Mouse (Mus musculus) cerebellum, adult 2 months (tissue): Measurements from ENCODE around the gene Ip6k1.

Source experiments
- CTCF ChIP-seq: fragments of 200-500 bp; IDR thresholded peaks from 2 replicates; pipeline ENCODE4 v1.5.1; 2011; ENCODE audit warnings: low read depth, mild to moderate bottlenecking, control low read depth, low read length, moderate library complexity, borderline replicate concordance; ENCODE audit not compliant: insufficient read depth
- POLR2A ChIP-seq: fragments of 200-500 bp; IDR thresholded peaks from 2 replicates; pipeline ENCODE4 v1.6.1; 2011; ENCODE audit warnings: low read length, control low read depth, borderline replicate concordance; ENCODE audit not compliant: insufficient read depth

DNA sequence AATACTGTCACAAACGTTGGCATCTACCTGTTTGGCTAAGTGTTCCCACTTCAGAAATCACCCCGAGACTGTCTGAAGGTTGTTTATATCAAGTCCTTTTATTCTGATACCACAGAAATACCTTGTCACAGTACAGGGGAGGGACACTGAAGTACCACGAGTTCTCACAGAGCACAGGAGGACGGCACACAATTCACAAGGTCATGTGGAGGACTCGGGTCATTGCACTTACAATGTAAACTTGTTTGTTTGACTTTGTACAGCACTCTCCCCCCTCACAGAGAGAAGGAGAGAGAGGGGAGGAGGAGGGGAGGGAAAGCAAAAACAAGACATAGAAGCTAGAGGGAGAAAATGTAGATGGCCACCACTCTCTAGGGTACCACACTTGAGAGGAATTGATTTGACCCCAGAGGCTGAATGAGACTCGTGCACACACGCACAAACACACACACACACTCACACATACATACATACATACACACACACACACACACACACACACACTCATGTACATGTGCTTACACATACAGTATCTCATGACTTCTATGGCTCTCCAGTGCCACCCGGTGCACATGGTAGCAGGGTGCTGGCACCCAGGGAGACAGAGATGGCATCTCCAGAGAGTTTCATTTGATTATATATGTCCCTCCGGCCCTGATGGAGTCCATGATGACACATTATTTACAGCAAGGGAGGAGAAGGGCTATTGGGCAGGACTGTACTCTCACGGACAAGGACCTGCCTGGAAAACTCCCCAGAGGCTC, 93.8 kb downstream of the Ip6k1 start:
- TF ChIP-seq CTCF = no peak
- no peak for TF ChIP-seq POLR2A
